Mouse (Mus musculus) stomach, postnatal 0 days (tissue): Measurements from ENCODE around the gene Gal3st2.
"Not testable (repeated sequence)": the region's sequence is repeated elsewhere in the genome, so short reads cannot be mapped to it uniquely, and the experiment has no call there.

ENCODE experiments used
- CTCF ChIP-seq: IDR thresholded peaks from 2 replicates; pipeline ENCODE4 v1.5.1; 2016; ENCODE audit warnings: antibody characterized with exemption, low read depth, mild to moderate bottlenecking, moderate library complexity
- EP300 ChIP-seq: optimal IDR thresholded peaks from 2 replicates; pipeline ENCODE3; 2016; ENCODE audit warnings: antibody characterized with exemption

DNA sequence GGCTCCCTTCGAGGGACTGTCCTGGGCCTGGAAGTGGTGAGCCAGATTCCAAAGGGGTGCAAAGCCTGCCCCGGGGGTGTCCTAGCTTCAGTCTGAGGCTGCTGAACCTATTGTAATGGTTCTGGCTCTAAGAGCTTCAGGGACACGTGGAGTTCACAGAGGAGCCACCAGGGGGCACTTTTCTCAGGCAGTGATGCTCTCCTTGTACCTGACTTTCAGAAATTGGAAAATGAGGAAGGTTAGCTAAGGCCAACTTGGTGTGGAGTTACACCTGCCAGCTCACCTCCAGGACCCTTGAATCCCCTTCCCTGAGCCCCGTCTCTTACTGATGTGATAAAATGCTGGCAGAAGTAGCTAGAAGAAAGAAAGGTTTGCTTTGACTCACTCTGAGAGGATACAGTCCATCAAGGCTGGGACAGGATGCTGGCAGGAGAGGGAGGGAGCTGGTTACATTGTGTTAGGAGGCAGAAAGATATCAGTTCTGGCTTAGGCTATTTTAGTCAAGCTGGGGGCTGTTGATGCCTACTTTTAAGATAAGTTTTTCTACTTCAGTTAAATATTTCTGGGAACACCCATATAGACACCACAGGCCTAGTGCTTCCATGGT, 28.2 kb upstream of the Gal3st2 start:
- TF ChIP-seq EP300, result not testable (repeated sequence)
- peak; percentile 41 for TF ChIP-seq CTCF
